In genomic region chr13:52459982-52460381, GRCm38 (mm10) we compare ENCODE assay signal across 4 mouse cellular contexts.
"Had no signal": no experiment of that assay in that cellular context is flagged by ENCODE, and none has a peak within 500 bp of the region (broad histone marks: within the 10 kb centered on the region; RNA-seq: fewer than 3 reads in every experiment).

No protein-coding gene starts in this region.

- DNase-seq: kidney, postnatal 14 days; lung, postnatal 14 days; right cerebral cortex, postnatal 25 days; thymus, postnatal 4 days had no signal
